Mouse (Mus musculus) small intestine, adult 2 months (tissue): ENCODE measurements around the gene Apold1.

Experiments used
- CTCF ChIP-seq: fragments of 200-500 bp; IDR thresholded peaks from 2 replicates; pipeline ENCODE4 v1.5.1; 2012; ENCODE audit warnings: low read depth, mild to moderate bottlenecking, control low read depth, inconsistent platforms, low read length, moderate library complexity, mixed read lengths; ENCODE audit not compliant: insufficient replicate concordance, insufficient read length; ENCODE audit errors: extremely low read depth
- POLR2A ChIP-seq: fragments of 200-500 bp; IDR thresholded peaks from 2 replicates; pipeline ENCODE4 v1.6.1; 2012; ENCODE audit warnings: low read depth, mild to moderate bottlenecking, control low read depth, inconsistent platforms, low read length, moderate library complexity

DNA sequence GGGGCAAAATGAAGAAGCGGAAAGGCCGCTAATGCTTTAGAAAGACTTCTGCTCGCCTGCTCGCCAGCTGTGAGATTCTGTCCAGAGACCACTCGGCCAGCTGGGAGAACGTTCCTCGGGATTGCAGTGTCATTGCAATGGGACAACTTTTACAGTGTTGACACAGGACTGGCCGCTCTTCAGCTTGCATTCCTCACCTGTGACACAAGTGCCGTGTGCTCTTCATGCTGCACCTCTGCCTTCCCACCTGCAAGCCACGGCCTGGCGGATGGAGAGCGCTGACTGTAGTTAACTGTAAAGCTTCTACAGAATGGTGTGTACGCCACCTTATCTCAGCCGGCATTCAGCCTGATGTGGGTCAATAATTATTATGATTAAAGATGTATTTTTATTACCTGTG is 41.9 kb downstream of the Apold1 start:
- TF ChIP-seq CTCF (no peak), POLR2A (no peak)
